Mouse (Mus musculus) erythroblast, embryonic 14.5 days (primary cell): ENCODE measurements around the gene En2.

Source experiments
- GATA1 ChIP-seq: IDR thresholded peaks from 2 replicates; pipeline ENCODE4 v1.6.1; 2012; ENCODE audit warnings: low read length, inconsistent platforms, mixed read lengths
- TAL1 ChIP-seq: IDR thresholded peaks from 3 replicates; pipeline ENCODE4 v1.6.1; 2012; ENCODE audit warnings: low read length, inconsistent platforms, mixed read lengths

- TF ChIP-seq GATA1 (no peak), TAL1 (no peak)
Measured at GRCm38 (mm10) chr5:28118531-28118925, 47.0 kb upstream of the En2 start.
